Mouse (Mus musculus) CH12F3 (cell line): Measurements from ENCODE around the gene Gad1.

Experiments used
- in situ Hi-C: fragments of 300-500 bp; cut with MboI; formaldehyde crosslinking; loops from 2 replicates; pipeline ENCODE4 v1.14.3; 2020; ENCODE audit warnings: low sequenced_read_pairs

Gad1 gene

DNA sequence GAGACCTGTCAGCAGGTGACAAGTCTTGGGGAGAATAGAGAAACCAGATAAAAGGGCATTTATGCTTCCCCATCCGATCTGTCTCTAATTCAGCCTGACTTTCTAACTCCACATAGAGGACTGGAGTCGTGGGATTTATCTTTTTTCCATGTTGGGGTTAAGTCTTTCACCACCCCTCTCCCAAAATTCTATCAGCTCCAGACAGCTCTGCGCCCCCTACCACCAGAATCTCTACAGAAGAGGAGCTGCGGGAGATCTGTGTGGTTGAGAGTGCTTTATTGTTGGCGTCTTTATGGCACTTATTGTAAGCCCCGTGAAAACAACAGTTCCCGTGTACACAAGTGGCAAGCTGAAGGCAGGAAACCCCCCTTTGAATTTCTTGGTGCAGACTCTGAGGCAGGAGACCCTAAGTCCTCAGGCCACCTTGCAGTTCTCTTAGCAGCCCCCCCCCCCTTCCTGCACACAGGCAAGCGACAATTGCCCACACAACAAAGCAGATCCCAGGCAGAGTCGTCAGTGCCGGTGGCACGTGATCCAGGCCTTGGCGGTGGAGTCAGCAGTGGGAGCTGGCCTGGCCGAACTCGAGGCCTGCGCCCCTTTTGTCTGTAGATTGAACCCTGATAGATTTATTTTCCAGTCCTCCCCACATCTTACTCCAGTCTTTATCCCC, 11.9 kb downstream of the Gad1 start:
- in situ Hi-C loops, result no loop called here

DNA sequence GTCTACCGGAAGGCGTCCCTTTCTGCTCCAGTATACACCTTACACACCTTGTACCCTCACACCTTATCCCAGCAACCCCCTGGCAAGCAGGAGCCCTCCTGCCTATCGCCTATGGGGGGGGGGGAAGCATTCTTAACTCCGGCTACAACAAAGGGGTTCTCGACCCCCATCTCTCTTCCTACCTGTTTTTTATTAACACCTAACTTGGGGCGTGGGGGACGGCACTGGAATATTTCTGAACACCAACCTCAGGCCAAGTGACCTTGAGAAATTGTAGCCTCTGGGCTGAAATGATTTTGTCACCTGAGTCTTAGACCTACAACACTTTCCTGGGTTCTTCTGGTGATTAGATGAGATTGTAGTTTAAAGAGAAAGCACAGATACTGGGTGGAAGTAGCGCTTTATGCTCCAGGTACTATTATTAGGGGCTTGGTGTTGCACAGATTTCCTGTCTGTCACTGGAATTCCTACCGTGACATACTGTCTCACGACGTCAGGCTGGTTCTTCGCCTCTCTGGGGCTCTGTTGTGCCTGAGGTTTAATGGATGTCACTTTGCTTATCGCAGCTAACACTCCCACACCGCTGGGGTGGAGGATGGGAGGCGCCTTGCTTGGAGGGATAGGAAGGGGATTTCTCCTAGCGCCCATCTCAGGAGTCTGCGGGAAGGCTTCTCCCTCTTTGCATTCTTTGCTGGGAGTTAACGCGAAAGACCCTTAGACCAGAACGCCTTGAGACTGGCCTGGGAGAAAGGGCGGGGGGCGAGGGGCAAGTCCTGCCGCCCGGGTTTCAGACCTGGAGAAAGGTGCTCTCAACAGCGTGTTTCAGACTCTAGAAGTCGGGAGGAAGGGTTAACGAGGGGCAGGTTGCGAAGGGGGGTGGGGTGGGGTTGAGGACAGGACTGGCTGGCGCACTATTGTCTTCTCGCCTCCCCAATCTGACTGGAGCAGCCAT, 13.1 kb downstream of the Gad1 start:
- in situ Hi-C loops, result no loop called here

DNA sequence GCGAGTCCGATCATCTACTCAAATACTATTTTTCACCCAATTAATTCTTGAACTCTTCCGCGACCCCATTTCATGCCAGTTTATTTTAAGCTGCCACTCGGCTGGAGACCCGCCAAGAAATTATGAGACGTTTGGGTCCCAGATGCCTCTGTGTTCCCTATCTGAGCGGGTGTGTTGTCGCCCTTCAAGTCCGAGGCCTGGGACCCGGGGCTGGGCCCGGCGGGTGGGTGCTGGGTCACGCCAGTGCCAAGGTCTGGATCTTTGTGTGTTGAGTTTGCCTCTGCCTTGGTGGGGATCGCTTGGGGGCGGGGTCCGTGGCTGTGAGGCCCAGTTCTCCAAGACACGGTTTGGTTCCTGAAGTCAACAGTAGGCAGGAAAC, 13.7 kb downstream of the Gad1 start:
- in situ Hi-C loops, result no loop called here

DNA sequence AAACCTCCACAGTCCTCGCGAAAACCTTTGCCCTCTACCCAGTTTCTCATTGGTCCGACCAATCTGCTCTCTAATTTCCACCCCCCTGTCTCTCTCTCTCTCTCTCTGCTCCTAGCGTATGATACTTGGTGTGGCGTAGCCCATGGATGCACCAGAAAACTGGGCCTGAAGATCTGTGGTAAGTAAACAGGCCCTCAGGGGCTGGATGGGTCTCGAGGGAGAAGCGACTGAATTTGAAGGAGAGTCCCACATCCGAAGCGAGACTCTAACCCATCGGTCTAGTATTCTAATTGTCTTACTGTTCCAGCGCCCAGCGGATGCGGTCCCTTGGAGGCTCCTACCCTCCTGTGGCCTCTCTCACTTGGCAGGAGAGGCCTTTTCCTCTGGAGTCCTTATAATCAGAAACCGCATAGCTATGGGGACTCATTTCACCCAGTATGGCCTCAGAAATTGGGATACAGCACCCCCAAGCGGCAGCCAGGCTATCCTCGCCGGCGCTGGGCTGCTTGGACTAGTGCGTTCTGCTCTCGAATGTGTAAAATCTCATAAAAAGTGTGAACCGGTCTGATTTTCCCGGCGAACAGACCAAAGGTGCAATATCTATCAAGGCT, 14.3 kb downstream of the Gad1 start:
- in situ Hi-C loops, result no loop called here

DNA sequence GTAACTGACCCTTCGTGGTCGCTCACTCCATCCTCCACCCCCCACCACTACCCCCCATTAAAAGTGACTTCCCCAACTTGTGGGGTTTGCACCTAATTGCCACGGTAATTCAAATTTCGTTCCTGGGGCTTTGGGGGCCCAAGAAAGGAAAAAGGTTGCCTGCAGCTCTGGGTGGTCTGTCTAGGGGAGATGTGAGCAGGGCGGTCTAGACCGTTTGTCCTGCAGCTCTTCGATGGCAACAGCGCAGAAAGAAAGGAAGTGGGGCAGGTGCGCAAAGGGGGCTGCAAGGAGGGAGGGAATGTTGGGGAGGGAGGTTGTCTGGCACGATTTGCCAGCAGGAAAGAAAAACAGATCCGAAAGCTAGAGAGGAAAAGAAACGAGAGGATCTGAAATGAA, 14.8 kb downstream of the Gad1 start:
- in situ Hi-C loops, result no loop called here

DNA sequence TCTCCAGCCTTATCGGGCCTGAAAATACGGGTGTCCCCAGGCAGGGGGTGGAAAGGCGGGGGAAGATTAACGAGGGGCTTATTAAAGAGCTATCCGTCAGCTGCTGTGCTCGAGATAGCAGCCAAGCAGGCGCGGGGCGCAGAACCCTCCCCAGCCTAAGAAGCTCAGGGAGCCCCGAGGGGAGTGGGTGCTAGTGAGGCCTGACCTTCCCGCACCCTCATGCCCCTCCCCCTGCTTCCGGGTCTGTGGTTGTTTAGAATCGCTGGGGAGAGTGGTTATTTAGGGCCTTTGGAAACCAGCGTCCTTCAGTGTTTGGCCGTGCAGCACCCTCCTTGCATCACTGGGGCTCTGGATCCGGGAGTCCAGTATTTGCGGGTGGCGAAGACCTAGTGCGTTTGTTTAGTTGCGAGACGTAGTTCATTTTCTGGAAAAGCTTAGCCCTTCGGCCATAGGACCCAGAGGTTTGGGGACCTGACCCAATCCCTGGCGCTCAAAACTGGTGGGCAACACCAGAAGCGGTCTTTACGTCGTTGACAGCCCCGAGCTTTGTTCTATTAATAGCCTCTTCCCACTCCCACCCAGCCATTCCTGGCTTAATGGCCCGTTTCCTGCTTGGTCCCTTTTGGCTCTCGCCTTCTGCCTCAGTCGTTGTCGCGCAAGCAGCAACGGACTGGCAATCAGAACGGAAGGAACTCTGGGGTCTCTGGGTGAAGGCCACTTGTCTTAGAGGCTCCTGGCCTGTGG, 15.5 kb downstream of the Gad1 start:
- in situ Hi-C loops, result no loop called here

DNA sequence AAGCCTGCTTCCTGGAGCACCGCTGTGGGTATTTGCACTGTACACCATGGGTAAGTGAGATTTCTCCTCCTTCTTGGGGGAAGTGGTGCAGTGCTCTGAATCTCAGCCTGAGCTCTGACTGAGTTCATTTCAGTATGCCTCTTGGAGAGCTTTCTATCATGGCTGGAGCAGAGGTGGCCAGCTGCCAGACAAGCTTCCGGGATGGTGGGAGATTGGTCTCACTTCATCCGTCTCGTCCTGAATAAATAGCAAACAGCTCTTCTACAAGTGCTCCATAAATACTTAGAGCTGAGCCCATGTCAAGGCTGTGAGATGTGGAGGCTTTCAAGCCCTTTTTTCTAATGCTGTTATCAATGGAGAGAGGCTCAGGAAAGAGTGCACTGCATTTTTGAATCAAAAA, 18.8 kb downstream of the Gad1 start:
- in situ Hi-C loops, result no loop called here

DNA sequence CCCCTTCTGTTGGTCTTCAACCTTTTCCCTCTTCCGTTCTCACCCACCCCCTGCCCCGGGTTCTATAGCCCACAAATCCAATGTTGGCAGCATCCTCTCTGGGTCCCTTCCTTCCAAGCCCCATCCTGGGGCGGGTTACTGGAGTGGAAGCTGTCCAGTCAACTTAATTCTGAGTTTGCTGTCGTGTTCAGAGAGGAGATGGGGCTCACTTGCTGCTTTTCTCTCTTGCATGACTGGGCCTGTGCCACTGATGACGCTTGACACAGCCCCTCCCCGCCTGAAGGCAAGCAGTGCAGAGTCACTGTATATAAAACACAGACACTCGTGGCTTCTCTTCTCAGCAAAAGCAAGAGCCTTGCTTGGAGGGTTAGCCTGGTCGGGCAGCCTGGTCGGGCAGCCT, 19.4 kb downstream of the Gad1 start:
- in situ Hi-C loops, result no loop called here

DNA sequence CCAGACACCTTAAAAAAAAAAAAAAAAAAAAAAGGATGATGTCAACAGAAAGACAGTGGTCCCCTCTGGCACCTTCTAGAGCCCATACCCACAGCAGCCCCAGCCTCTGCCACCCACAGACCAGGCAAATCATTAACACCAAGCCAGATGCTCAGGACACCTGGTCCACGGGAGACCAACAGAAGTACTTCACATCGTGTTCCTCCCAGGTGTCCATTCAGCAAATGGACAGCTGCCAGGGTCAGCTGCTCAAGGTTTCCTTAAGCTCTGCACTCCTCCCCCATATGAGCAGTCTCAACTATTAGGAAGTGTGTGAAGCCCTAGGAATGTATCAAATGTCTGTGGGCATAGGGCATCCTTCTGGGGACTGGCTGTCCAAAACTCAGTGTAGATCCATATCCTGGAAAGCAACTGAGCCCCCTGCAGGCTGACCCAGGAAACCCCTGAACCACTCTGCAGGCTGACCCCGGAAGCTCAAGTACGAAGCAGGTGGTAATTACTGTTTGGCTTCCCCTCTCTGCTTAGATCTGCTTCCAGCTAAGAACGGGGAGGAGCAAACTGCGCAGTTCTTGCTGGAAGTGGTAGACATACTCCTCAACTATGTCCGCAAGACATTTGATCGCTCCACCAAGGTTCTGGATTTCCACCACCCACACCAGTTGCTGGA, 20.8 kb downstream of the Gad1 start:
- in situ Hi-C loops, result no loop called here

DNA sequence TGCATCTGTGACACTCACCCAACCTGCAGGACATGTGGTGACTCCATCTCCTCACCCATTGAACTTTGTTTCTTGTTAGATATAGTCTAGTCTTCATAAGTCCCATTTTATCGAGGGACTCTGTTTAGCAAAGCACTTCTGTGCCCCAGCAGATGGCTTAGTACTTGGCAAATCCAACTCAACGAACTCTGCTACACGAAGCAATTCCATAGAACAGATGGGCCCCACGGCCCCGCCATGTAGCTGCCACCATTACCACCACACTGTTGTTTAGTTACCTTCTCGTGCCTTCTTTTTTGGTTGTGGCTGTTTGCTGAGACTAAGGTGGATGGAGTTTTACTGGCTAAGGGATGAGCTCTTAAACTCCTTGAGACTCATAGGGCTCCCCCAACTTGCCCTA, 35.3 kb downstream of the Gad1 start:
- in situ Hi-C loops, result no loop called here

DNA sequence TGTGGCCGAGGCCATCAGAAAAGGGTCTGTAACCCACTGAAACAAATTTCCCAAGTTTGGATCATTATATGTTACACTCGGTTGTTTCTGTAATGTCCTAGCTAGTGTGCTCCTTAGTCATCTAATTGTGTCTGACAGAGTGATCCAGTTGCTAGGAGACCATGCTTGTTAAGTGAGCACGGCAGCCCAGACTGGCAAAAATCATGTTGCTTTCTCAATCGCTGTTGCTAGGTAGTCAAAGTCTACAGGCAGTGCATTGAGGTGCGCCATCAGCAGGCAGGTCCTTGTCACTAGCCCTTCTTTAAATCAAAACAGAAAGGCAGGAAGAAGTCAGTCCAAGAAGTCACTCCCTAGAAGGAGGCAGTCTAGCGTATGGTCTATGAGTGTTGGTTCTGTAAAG, 39.6 kb downstream of the Gad1 start:
- in situ Hi-C loops, result no loop called here

DNA sequence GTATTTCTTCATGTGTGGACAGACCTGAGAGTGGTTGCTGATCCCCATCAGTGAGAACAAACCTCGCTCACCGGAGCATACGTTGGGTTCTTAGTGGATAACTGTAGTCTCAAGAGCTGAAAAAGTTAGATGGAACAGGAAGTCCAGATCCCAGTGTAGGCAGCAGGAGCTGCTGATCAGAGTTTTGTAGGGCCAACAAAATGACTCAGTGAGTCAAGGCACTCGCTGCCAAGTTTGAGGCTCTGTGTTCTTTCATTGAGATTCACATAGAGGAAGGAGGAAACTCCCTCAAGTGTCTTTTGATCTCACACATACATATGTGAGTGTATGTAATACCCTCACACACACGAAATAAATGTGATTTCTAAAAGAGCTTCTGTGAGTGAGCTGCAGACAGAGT, 40.8 kb downstream of the Gad1 start:
- in situ Hi-C loops, result no loop called here

DNA sequence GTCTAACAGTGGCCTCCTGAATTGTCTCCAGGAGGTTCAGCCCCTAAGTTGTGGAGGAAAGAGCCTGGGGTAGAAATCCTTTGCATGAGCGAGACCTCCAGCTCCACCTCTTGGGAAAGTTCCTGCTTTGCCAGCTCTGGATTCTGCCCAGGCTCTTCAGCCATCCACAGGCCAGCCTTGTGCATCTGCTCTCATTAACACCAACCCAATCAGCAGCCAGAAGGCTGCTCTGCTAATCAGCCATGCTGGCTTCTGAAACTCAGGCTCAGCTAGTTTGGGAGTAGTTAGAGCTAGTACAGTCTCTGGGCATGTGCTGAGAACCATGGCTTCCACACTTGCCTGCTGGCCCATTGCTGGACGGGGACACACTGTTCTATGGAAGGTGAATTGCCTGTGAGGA, 43.0 kb downstream of the Gad1 start:
- in situ Hi-C loops, result no loop called here

DNA sequence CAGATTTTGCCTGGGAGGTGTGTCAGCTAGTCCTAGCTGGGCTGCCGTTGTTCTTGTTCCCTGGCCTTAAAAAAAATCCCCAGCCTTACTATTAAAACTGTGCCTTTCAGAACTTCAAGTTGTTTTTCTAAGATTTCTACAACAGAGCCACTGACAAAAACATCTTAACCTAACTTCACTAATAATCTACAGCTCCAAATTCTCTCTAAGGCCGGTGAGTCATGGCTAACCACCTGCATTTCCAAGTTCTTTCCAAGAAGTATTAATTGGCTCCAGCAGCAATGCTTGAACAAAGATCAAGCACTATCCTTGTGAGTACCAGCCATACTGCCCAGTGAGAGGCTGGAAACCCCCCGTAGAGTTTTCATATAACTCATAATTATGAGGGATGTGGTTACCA, 56.9 kb downstream of the Gad1 start:
- in situ Hi-C loops, result no loop called here

DNA sequence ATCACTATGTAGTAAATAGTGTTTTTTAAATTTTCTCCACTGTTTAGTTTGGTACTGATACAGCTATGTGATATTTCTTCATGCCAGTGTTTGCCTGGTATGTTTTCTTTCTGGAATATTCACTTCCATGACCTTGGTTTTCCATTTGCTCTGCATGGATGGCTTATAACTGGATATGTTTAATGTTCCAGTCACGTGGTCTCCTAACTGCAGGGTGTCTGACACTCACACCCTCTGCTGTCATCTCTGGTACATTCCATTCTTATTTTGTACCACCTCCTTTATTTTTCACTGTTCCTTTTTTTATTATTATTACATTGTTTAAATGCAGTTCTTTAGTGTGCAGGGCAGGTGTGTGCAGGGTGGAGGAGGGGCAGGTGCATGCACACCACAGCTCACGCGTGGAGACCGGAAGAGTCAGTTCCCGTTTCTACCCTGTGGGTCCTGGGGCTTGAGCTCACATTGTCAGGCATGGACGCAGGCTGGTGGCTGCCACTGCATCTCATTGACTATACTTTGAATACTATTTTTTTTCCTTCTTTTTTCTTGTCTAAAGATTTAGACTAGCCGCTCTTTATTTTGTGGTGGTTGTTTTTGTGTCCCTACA, 62.0 kb downstream of the Gad1 start:
- in situ Hi-C loops, result no loop called here

DNA sequence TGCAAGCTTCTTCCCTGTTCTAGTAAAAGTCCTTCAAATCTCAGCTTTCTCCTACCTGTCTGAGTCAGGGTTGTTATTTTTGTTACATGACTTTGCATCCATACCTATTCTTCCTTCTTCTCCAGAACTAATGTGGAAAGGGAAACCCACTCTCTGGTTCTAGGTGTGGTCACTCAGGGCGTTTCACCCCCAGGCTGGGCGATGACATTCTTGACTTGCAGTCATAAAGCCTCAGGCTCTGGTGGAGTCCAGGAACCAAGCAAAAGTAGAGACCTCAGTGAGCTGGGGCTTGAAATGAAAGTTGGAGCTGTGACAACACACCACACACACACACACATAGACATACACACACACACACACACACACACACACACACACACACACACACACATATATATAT, 63.2 kb downstream of the Gad1 start:
- in situ Hi-C loops, result no loop called here

DNA sequence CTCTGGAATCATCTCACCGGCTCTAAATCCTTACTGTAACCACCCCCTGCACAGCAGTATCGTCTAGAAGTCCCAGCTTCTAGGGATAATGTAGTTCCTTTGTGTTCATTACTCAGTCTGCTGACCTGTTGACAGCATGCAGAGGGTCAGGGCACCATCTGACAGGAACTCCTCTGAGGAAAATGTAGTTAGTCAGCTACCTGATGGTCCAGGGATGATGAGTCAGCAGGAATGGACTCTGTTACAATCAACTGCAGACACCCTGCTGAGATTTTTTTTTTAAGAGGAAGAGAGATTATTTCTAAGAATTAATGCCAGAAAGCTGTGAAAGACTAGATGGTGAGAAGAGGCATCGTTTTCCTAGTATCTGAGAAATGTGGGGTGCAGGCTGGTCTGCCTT, 63.7 kb downstream of the Gad1 start:
- in situ Hi-C loops, result no loop called here

DNA sequence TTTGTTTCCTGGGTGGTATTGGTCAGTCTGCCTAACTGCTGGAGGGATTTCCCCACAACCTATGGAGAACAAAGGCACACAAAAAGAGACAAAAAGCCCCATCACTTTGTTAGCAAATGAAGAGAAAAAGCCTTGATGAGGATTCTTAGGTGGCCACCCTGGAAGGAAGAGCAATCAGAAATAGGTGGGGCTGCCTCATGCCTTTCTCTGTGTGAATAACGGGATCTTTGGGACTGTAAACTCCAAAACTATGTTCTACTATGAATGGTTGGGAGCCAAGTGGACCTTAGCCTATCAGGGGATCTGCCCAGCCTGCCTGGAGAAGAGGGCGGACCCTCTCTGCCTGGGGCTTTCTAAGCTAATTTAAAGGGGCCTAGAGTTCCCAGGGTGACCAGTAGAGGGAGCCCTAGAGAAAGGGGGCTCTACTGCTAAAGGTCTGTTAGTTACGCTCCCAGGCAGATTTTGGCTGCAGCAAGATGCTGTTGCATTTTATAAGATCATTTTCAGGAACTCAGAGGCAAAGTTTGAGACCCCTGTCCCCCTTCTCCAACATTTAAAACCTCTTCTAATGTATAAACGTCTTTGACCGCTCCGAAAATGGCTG, 66.5 kb downstream of the Gad1 start:
- in situ Hi-C loops, result no loop called here

DNA sequence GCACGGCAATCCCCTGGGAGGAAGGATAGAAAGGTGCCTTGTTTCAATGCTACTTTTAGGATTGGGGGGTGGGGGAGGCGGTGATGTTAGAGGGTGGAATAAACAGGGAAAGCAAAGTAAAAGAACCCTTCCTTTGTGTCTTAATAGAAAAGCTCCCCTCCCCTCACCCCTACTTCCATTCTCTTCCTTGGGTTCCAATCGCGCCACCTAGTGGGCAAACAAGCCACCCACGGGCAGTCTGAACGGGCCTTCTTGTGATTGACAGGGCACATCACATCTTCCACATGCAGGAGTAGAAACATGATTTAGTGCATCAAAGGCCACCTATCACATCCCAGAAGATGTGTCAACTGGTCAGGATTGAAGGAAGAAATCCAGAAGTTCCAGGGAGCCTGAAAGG, 67.4 kb downstream of the Gad1 start:
- in situ Hi-C loops, result no loop called here

DNA sequence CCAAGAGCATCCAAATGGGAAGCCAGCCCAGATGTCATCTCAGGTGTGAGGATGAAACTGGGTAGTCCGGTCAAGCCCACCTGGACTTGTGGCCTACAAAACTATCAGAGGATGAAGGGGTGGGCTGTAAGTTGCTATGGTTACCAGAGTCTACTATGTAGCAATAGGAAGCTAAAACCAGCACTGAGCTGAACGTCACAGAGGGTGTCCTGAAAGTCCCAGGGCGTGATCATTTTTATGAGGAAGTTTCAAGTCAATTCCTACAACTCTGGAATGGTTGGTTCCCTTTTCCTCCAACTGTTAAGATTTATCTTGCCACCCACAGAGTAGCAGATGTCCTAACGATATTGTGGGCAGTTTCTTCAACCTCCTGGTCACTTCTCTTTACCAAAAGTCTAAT, 69.4 kb downstream of the Gad1 start:
- in situ Hi-C loops, result no loop called here
